Mouse (Mus musculus) kidney, postnatal 0 days (tissue): Measurements from ENCODE around the gene Hint1. TPM values are rescaled to one million over a fixed set of nuclear protein-coding genes. Genes with fewer than 3 reads are reported as not detected.
"Not testable (repeated sequence)": the region's sequence is repeated elsewhere in the genome, so short reads cannot be mapped to it uniquely, and the experiment has no call there.

Experiments used
- ATAC-seq: fragments of 200-750 bp; cut with Nextera tagmentation; replicated peaks from 2 replicates; pipeline ENCODE4 v1.8.0; 2017; ENCODE audit warnings: low read depth, moderate number of reproducible peaks, moderate TSS enrichment, moderate library complexity; ENCODE audit not compliant: low FRiP score
- DNase-seq: peaks from one replicate; pipeline ENCODE4 v3.0.0-alpha.2; 2016; ENCODE audit warnings: low spot score
- H3K27ac ChIP-seq: fragments of 300-500 bp; sonication (generic); 2 replicates; pipeline ENCODE4 v1.5.1; 2014; ENCODE audit warnings: mild to moderate bottlenecking
- H3K27me3 ChIP-seq: fragments of 300-500 bp; sonication (generic); 2 replicates; pipeline ENCODE4 v1.6.1; 2014; ENCODE audit warnings: low read length, mixed read lengths; ENCODE audit not compliant: insufficient read depth
- H3K36me3 ChIP-seq: fragments of 300-500 bp; sonication (generic); 2 replicates; pipeline ENCODE4 v1.6.1; 2014; ENCODE audit warnings: low read length, mixed read lengths; ENCODE audit not compliant: insufficient read depth
- H3K4me1 ChIP-seq: fragments of 300-500 bp; sonication (generic); replicated peaks from 2 replicates; pipeline ENCODE4 v1.6.1; 2014; ENCODE audit warnings: antibody characterized with exemption, low read length, mixed read lengths; ENCODE audit not compliant: insufficient read depth
- H3K4me2 ChIP-seq: fragments of 300-500 bp; sonication (generic); 2 replicates; pipeline ENCODE4 v1.6.1; 2014; ENCODE audit warnings: mild to moderate bottlenecking, low read length, moderate library complexity, mixed read lengths
- H3K4me3 ChIP-seq: fragments of 300-500 bp; sonication (generic); replicated peaks from 2 replicates; pipeline ENCODE4 v1.5.1; 2014; ENCODE audit warnings: low read depth, low read length
- H3K9ac ChIP-seq: fragments of 300-500 bp; sonication (generic); 2 replicates; pipeline ENCODE4 v1.6.1; 2014; ENCODE audit warnings: low read depth, low read length
- H3K9me3 ChIP-seq: fragments of 300-500 bp; sonication (generic); replicated peaks from 2 replicates; pipeline ENCODE4 v1.6.1; 2016; ENCODE audit warnings: low read length, inconsistent platforms, mixed read lengths
- CTCF ChIP-seq: IDR thresholded peaks from 2 replicates; pipeline ENCODE4 v1.5.1; 2016; ENCODE audit warnings: antibody characterized with exemption, low read depth, mild to moderate bottlenecking, moderate library complexity
- WGBS: fragments of 180-500 bp; shearing (Covaris S2); extraction: QIAGEN DNeasy Blood & Tissue Kit; methylation state at CpG from one replicate; pipeline ENCODE4 v1.1.7; 2014; 5-methylcytosine and 5-hydroxymethylcytosine counted together
- polyA plus RNA-seq: library from polyadenylated mRNA; unstranded; fragments of >200 nt; fragmentation: Nextera tagmentation; extraction: Ambion mirVana; gene quantifications from 2 replicates; pipeline ENCODE4 v1.2.1, GENCODE M21; 2015

Gene Hint1
- polyA plus RNA-seq, 1 experiment from 2014 or later, result 1,085 TPM

GRCm38 (mm10) chr11:54845470-54846442 lies 20.4 kb upstream of the Hint1 start:
- H3K36me3 ChIP-seq, result no peaks in the 10 kb centered on the region
- H3K27ac ChIP-seq, result no peak overlapping the region
- H3K9me3 ChIP-seq, result no peaks in the 10 kb centered on the region
- H3K27me3 ChIP-seq, result no peaks in the 10 kb centered on the region
- H3K4me2 ChIP-seq, result no peak overlapping the region
- no peak for TF ChIP-seq CTCF
- ATAC-seq, result no peak
- 55% methylated on average over 8 of the region's 8 CpGs for WGBS
- H3K4me3 ChIP-seq, result no peak overlapping the region
- DNase-seq, result no peak
- H3K4me1 ChIP-seq, result no peaks in the 10 kb centered on the region
- H3K9ac ChIP-seq, result no peak overlapping the region

- H3K4me1 ChIP-seq, result no peaks in the 10 kb centered on the region
- no peak for TF ChIP-seq CTCF
- no peaks in the 10 kb centered on the region for H3K9me3 ChIP-seq
- no peak for ATAC-seq
- H3K4me2 ChIP-seq, result no peak overlapping the region
- no peaks in the 10 kb centered on the region for H3K27me3 ChIP-seq
- H3K4me3 ChIP-seq, result no peak overlapping the region
- no peak for DNase-seq
- no peaks in the 10 kb centered on the region for H3K36me3 ChIP-seq
- no peak overlapping the region for H3K9ac ChIP-seq
- no peak overlapping the region for H3K27ac ChIP-seq
- whole genome bisulfite sequencing, result 85% methylated on average over 10 of the region's 10 CpGs
Observed at GRCm38 (mm10) chr11:54849961-54850758, 16.0 kb upstream of the Hint1 start.

GRCm38 (mm10) chr11:54851656-54852055 lies 14.5 kb upstream of the Hint1 start:
- Histone ChIP-seq H3K27me3 (no peaks in the 10 kb centered on the region), H3K4me1 (no peaks in the 10 kb centered on the region), H3K36me3 (no peaks in the 10 kb centered on the region), H3K9me3 (no peaks in the 10 kb centered on the region), H3K4me3 (no peak overlapping the region), H3K4me2 (no peak overlapping the region), H3K27ac (no peak overlapping the region), H3K9ac (no peak overlapping the region)
- no peak for ATAC-seq
- 94% methylated on average over 12 of the region's 12 CpGs for WGBS
- TF ChIP-seq CTCF, result no peak
- DNase-seq, result no peak

GRCm38 (mm10) chr11:54858880-54859279 lies 7.3 kb upstream of the Hint1 start:
- WGBS, result 89% methylated on average over 11 of the region's 12 CpGs
- H3K9ac ChIP-seq, H3K27me3 ChIP-seq, H3K9me3 ChIP-seq, H3K4me2 ChIP-seq, ATAC-seq, H3K36me3 ChIP-seq, DNase-seq, H3K4me1 ChIP-seq, H3K4me3 ChIP-seq, H3K27ac ChIP-seq: not testable (repeated sequence)

GRCm38 (mm10) chr11:54859322-54860165 lies 6.6 kb upstream of the Hint1 start:
- peak; percentile 71 for TF ChIP-seq CTCF
- peak; percentile 80 for DNase-seq
- 0 out of 2 replicates have a peak, but pooled peaks cover 7% of the 10 kb centered on the region for H3K4me1 ChIP-seq
- H3K9me3 ChIP-seq, result no peaks in the 10 kb centered on the region
- H3K36me3 ChIP-seq, result no peaks in the 10 kb centered on the region
- no peak for ATAC-seq
- no peaks in the 10 kb centered on the region for H3K27me3 ChIP-seq
- peak overlapping the region; percentile 86 for H3K4me2 ChIP-seq
- peak overlapping the region; percentile 67 for H3K4me3 ChIP-seq
- peak overlapping the region; percentile 81; the same call in 1 of the 2 replicates for H3K27ac ChIP-seq
- peak overlapping the region; percentile 75 for H3K9ac ChIP-seq
- WGBS, result 24% methylated on average over 11 of the region's 11 CpGs
